Mouse (Mus musculus): ENCODE data around the gene Xpnpep2.

Gene Xpnpep2

DNA sequence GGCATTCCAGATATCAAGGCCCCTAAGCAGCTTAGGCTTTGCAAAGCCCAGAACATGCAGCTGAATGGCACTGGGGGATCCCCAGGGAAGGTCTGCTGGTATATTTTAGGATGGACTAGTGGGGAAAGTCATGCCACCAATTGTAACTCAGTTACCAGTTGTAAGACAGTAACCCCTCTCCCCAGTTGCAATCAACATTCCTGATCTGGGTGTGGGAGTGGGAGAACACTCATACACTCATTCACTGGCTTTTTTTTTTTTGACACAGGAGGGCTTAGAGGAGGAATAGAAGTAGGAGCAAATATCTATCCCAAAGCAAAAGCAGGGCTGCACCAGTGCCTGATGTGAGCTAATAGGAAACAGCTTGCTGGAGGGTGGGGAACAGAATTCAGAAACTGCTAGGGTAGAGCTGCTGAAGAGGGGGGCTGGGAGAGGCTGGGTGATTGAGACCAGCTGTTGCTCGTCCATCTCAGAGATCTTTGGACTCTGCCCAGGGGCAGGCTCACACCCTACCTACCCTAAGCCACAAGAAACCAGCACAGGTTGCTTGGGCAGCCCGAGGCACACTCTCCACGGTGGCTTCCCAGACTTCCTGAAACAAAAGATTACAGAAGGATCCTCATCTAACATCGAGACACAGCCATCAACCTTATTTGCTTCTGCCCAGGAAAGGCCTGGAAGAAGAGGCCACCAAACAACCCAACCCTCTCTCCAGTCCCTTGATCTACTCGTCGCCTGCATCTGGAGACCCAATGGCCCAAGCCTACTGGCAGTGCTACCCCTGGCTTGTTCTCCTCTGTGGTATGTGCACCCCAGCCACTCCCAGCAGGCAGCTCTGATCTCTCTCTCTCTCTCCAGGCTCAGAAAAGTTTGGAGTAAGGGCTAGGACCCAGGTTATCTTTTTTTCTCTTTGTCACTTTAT lies at the start of gene Xpnpep2:
TSS of gene Xpnpep2 (plus strand) at position 332 of the 922 bp plus-strand sequence.
- DNase-seq (ENCODE audit: low spot score in 2 of 2) = no peak

DNA sequence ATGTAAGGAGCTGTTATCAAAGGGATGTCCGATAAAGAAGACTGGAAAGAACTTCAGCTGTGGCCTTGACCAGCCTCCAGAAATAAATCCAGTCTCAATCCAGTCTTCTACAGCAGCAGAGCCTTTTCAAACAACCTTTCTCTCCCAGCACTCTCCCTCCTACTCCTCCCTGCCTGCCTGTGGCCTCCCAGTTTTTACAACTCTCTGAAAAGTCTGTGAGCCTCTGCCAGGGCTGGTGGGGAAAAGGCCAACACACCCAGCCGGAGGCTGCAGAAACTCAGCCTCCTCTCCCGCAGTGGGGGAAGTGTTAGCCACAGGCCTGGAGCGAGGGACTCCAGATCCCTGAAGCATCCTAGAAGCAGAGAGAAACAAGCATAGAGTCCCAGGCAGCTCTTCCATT lies 46.0 kb upstream of the Xpnpep2 start:
- peak in 1 of 2 experiments; percentile 16 for DNase-seq (ENCODE audit: low spot score in 2 of 2)

DNA sequence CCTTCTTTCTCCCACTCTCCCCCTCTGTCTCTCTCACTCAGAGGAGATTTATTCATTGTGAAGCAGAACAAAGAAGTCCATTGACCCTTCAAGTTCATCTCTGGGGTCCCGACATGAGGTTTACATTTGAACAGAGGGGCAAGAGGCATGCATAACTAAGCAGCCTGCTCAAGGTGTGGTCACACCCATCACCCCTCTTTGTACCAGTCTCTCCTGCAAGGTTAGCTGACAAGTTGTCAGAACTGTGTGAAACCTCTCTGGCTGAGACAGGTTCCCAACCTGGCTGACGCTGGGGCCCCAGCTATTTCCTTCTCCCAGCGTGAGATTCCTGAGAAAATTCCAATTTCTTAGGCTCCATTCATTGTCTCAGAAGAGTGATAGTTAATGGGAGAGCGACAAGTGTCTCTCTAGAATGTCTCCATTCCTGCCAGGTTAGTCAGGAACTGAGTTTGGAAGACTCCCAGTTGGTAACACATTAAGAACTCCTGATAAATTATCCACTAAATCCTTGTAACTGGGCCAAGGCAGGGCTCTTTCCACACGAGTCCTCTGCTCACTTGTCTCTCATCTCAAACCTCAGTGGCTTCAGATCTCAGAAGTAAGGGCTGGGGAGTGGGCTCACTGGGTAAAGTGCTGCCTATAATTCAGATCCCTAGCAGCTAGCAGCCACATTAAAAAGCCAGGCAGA lies 44.2 kb upstream of the Xpnpep2 start:
- no peak for DNase-seq (ENCODE audit: low spot score in 2 of 2)

DNA sequence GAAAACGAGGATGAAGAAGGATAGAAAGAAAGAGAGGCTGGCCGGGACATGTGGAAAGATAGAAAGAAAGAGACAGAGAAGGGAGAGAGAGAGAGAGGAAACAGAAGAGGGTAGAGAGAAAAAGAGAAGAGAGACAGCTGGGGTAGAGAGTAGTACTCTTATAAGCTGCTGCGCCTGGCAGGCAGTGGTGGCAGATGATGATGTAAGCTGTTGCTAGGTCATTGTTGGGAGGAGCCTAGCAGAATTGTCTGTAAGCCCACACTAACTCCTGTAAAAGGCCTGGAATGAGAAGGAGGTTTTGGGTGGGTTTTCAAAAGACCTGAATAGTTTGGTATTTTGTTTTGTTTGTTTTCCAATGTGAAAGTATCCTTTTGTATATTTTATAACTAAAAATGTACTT lies 41.6 kb upstream of the Xpnpep2 start:
- DNase-seq (ENCODE audit: low spot score in 2 of 2) = no peak

DNA sequence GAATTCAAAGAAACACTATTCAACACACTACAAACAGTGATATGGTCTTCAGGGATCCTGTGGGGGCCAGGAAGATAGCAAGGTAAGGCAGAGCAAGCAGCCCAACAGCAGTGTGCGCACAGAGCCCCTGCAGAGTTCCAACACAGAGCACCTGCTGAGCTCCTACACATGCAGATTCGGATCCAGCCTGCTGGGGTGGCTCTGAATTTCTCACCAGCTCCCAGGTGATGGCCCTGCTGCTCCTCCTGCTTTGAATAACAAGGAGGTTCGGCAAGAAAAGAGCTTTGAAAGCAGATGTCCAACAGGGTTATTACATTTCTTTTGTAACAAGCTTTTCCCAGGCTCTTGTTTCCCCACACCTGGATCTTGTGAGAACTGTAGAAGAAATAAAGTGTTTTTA lies 36.6 kb upstream of the Xpnpep2 start:
- DNase-seq (ENCODE audit: low spot score in 2 of 2) = no peak

DNA sequence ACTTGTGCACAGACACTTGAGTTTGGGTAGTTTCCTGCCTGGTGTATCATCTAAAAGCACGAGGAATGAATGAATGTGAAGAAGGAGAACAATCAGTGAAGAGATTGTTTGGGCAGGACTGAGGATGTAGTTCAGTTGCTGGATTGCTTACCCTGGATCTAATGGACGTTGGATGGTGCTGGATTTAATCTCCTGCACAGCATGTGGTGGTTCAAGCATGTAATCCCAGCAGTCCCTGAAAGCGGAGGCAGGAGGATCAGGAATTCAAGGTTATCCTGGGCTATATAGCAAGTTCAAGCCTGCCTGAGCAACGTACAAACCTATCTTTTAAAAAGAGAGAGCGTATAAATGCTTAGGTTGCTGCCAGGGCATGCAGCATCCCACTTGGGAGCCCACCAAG lies 36.1 kb upstream of the Xpnpep2 start:
- no peak for DNase-seq (ENCODE audit: low spot score in 2 of 2)

DNA sequence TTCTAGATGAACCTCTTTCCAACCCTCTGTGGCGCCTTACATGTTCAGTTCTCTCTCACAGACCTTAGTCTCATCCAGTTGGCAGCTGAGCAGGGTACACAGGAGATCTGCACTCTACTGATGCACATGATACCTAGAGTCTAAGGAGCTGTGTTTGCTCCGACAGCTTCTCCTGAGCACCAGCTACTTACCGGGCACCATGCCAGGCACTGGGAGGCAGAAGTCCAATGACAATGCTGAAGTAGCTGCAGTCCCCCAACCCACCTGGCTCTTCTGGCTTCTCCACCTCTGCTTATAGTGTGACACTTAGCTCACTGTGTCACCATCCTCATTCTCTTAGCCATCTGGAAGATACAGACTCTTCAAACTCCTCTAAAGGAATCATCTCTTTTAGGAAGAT lies 33.8 kb upstream of the Xpnpep2 start:
- no peak for DNase-seq (ENCODE audit: low spot score in 2 of 2)

DNA sequence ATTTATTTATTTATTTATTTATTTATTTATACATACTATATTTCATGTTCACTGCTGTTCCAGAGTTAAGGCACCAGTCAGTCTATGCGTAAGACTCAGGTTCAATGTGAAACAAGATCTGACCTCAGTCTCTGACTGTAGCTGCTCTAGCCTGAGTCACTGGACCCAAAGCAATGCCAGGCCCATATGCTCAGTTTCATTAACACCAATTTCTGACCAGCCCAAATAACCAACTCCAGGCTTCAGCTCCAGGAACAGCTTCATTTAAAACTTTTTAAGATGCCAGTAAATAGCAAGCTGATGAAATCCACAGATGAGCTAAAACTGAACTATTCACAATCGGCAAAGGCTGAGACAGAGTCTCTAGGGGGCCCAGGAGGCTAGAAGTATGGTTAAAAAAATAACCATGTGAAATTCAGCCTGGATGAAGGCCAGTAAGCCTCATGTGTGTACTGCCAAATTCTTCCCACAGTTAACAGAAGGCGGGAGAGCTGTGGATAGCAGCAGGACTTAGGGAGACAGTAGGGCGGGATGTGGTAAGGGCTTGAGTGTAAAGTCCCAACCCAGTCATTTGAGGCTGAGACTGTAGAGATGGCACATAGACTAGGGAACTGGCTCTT lies 31.6 kb upstream of the Xpnpep2 start:
- DNase-seq (ENCODE audit: low spot score in 2 of 2) = no peak

DNA sequence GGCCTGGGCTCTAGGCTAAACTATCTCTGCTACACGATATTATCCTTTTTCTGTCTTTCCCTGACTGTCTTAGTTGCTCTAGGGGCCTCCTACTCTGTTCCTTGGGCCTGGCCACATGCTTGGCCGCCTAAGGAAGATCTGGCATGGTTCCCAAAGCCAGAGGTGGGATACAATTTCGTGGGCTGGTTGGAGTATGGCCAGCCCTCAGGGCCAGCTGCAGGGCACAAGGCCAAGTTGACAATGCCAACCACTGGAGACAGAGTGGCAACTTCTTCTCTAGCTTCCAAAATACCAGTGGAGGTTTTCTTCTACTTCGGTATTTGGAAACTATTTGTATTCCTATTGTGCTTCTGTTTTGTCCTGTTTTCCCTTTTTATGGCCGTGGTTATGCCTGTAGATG lies 26.2 kb upstream of the Xpnpep2 start:
- no peak for DNase-seq (ENCODE audit: low spot score in 2 of 2)

DNA sequence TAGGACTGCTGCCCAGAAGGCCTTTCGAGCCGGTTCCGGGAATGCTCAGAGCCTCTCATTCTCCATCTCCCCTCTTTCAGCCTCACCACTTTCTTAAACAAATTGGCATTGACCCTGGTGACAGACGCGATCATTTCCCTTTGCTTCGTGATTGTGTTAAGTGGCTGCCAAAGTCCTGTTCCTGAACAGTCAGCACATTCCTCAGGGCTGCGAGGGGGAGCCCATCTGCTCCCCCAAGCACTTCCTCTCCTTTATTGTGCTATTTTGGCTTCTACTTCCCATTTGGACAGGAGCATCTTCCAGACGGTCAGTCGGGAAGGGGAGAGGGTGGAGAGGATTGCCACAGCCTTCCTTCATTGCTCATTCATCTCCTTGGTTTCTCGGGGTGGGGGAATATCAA lies 16.4 kb upstream of the Xpnpep2 start:
- DNase-seq (ENCODE audit: low spot score in 2 of 2) = no peak

DNA sequence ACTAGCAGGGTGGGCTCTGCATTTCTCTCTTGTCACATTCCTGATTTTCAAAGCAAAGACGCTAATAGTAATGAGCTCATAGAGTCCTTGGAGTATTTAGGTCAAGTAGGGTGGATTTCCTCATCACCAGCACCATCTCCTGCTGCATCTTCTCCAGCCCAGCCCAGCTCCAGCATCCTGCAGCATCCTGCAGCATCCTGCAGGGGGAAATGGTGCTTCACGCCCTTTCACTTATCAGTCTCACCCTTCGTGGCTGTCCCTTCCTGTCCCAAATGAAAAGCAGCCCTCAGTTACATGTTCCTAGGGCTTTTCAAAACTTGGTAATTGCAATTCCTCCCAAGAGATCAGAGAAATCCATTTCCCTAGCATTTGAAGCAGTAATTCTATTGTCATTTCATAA lies 15.0 kb upstream of the Xpnpep2 start:
- no peak for DNase-seq (ENCODE audit: low spot score in 2 of 2)

DNA sequence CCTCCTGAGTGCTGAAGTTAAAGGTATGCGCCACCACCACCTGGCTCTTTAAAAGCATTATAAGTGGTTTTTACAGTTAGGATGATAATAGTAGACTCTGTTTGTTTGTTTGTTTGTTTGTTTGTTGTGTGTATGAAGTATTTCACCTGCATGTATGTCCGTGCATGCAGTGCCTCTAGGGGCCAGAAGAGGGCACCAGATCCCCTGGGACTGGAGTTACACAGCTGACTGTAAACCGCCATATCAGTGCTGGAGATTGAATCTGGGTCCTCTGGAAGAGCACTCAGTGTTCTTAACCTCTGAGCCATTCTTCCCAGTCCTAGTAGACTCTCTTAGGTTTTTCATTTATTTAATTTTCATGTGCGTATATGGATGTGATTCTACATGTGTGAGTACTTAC lies 13.9 kb upstream of the Xpnpep2 start:
- no peak for DNase-seq (ENCODE audit: low spot score in 2 of 2)

DNA sequence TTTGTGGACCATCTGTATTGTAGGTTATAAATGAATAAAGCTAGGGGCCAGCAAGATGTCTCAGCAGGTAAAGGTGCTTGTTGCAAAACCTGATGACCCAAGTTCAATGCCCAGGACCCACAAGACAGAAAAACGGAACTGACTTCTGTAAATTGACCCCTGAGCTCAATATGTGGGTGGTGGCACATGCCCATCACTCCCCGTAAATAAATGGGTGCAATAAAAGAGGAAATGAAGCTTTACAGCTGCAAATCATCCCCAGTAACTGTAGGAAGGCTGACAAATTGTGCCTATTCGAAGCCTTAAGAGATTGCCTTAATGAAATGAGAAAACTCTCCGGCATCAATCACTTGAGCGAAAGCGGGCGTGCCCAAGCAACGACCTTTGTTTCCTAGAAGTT lies 11.9 kb upstream of the Xpnpep2 start:
- no peak for DNase-seq (ENCODE audit: low spot score in 2 of 2)

DNA sequence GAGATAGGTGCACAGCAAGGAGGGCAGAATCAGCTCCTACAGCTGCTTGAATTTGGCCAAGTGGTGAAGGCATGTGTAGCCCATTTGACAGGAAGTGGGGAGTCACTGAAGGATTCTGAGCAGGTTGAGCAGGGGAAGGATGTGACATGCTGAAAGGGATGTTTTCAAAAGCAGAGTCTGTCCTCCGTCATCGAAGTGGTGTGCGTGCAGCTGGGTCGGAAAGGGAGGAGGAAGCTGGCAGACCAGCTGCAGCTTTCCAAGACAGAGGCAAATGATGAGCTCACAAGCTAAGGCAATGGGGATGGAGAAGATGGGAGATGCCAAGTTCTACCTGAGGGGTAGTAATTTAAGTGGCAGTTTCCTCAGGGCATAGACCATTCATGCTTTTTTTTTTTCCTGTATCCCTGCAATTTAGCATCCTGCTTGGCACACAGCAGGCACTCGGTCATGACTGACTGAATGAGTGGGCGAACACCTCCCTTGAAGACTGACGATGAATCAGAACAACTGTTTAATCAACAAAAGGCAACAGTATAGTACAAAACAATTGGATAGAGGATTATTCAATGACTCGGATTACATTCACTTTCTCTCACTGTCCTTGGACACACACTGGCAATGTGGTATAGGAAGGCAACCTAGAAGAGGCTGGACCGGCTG lies 9.9 kb upstream of the Xpnpep2 start:
- DNase-seq (ENCODE audit: low spot score in 2 of 2) = no peak

DNA sequence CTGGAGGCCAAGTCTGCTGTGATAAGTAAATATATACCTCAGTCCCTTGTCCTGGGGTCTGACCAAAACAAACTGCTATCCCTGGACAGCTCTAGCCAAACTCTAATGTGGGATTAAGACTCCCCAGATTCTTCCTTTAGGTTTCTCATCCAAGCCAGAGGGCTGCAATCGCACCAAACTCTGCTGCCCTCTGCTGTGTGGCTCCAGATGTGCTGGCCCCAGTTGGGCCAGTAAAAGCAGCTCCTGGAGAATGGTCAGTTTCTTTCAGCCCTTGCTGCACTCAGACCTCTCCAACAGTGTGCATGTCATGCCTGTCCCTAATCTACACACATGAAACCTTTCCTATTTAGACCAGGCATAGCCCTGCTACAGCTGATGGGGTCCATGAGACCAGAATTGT lies 8.7 kb upstream of the Xpnpep2 start:
- DNase-seq (ENCODE audit: low spot score in 2 of 2) = no peak

DNA sequence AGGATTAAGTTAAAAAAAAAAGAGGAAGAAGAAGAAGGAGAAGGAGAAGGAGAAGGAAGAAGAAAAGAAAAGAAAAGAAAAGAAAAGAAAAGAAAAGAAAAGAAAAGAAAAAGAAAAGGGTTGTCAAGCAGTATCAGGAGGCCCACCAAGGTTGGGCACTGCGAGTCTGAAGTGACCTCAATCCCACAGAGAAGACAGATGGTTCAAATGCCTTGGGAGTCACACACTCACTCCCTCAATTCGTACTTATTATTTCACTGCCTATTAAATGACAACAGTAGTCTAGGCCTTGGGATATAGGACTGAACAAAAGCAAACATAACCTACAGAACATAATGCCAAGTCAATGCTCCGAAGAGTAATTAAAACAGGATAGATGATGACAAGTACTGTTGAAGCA lies 5.3 kb upstream of the Xpnpep2 start:
- DNase-seq (ENCODE audit: low spot score in 2 of 2) = no peak

DNA sequence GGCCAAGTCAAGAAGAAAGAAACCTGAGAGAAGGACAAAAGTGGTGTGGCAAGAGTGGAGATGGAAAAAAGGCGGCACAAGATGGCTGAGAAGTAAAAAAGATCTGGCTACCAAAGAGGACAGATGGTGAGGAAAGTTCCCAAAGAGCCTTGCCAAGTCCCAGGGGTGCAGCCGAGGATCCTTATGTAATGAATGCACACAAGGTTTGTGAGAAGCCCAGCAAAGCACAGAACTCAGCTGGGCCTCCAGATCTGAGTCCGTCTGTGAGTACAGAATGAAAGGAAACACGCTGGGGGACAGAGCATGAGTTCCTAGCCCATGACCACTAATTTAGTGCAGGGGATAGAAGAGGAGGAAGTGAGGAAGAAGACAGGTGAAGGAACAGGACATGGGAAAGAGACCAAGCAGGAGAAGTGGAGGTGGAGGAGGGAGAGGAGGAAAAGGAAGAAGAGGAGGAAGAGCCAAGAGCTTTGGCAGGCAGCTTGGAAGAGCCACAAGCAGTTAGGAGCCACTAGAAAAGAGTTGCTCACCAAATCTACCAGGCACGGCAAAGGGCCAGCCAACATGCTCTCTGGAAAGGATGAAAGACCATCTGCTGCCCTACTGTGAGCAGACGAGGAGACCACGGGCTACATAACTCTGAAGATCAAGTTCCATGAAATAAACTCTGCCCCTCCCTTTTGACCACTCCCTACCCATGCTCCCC lies 3.6 kb upstream of the Xpnpep2 start:
- no peak for DNase-seq (ENCODE audit: low spot score in 2 of 2)

DNA sequence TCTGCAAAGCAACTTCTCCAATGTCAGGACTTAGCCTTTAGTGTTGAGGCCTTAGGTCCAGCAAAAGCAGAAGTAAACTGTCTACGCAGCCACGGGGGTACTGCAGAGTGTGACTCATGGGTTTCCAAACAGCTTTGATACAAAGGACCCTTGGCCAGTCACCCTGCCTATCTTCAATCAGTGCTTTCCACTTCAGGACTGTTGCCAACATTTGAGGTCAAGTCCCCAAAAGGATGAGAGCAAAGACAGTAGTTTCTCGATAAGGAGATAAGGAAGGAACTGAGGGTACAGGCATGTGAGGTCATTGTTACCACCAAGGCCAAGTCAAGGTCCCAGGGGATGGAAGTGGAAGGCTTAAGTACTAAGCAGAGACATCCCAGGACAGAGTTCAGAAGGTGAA lies 2.3 kb upstream of the Xpnpep2 start:
- DNase-seq (ENCODE audit: low spot score in 2 of 2) = no peak

DNA sequence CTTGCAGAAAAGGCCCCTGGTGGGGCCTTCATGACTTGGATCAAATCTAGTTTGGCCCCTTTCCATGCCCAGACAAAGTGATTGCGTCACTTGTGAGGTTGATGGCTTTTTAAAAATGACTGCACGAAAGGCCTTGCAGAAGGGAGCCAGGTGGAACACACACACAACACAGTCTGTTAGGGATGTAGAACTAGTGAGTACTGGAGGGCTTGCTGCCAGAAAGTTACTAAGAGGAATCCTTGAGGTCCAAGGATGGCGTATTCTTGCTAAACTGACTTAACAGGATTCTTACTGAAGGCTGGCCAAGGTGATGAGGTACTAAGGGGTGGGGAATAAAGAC lies 761 bp downstream of the Xpnpep2 start:
- no peak for DNase-seq (ENCODE audit: low spot score in 2 of 2)

DNA sequence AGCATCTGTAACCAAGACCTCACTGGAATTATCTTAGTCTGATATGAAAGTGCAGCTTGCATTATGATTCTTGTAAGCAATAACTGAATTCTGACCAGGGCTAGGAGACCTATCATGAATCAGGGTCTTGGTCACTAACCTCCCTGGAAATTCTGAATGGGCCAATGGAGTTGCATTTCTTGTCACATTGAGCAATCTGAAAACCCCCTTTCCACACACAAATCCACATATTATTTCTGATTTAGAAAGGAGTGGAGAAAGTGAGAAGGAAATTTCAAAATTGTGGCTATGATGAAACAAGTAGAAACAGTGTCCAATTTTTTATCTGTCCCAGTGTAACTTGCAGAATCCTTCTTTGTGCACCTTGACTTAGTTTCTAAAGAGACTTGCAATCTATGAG lies 10.8 kb downstream of the Xpnpep2 start:
- no peak for DNase-seq (ENCODE audit: low spot score in 2 of 2)

DNA sequence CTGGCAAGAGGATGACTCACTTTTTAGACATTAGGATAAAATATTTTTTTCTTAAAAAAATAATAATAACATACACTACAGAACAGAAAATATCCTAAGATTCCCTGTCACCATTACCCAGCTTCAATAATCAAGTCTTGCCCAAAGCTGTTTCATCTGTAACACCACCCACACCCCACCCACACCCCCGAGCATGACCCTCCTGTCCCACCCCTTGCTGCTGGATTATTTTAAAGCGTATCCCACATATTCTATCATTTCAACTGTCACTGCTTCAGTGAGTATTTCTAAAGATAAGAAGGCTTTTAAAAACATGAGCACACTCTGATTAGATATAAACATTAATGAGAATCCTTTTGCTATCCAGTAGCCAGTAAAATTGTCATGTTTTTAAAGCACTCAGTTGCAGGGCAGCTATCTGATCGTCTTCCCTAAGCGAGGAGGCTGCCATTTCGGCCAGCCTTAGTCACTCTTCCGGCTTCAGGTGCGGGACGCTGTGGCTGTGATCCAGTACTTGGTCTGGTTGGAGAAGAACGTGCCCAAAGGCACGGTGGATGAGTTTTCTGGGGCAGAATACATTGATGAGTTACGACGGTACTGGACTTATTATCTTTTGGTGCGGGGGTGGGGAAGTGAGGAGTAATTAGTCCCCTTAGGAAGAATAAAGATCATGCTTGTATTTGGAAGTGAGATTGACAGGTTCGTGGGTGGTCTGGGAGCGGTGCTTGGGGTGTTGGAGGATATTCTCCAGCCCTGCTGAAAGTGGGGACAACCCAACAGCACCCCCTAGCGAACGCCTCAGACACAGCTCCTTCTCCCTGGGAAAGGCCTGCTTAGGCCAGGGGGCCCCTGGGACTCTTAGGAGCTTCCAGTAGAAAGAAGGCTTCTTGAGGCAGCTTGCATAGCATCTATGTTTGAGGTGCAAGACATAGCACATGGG lies 15.9 kb downstream of the Xpnpep2 start:
- DNase-seq (ENCODE audit: low spot score in 2 of 2) = peak in 1 of 2 experiments; percentile 46

All from urinary bladder, adult 18-20 months (tissue).